Mouse (Mus musculus) large intestine, adult 2 months (tissue): Measurements from ENCODE around the gene Rsg1. TPM values are rescaled to one million over a fixed set of nuclear protein-coding genes. Genes with fewer than 3 reads are reported as not detected.

Source experiments
- DNase-seq: peaks from one replicate; pipeline ENCODE4 v3.0.0-alpha.2; 2012; ENCODE audit warnings: low read depth, low spot score
- WGBS: fragments of 180-500 bp; shearing (Covaris S2); methylation state at CpG from one replicate; pipeline ENCODE4 v1.1.7; 2018; 5-methylcytosine and 5-hydroxymethylcytosine counted together
- polyA plus RNA-seq: library from polyadenylated mRNA; depleted of rRNA; stranded (reverse); fragments of >200 nt; gene quantifications from 2 replicates; pipeline ENCODE4 v1.2.3, GENCODE M21; 2012

The Rsg1 gene
- polyA plus RNA-seq, 1 experiment = 0.55 TPM

DNA sequence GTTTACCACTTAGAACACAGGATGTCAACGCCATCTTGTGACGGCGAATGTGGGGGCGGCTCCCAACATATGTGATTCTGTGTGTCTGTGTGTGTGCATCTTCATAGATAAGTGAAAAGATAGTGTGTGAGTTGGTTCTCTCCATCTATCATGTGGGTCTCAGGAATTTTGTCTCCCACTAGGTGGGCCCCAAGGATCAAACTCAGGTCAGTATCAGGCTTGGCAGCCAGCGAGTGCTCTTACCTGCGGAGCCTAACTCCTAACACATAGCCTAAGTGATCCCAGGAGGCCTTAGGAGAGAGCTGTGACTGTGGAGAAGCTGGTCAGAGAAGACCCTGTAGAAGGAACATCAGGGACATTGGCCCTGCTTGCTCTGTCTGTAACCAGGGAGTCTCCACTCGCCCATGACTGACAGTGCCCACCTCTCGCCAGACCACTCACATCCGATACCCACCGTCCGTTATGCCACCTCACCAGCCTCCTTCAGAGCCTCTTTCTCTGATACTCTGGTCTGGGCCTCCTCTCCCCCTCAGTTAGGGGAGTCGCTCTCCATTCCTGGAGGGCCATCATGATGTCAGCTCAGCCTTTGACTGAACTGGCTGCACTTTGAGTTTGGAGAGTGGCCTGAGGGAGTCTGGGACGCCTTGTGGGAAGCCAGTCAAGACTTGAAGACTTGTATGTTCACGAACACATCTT lies 3.1 kb upstream of the Rsg1 start:
- 69% methylated on average over 14 of the region's 14 CpGs for WGBS
- no peak for DNase-seq

DNA sequence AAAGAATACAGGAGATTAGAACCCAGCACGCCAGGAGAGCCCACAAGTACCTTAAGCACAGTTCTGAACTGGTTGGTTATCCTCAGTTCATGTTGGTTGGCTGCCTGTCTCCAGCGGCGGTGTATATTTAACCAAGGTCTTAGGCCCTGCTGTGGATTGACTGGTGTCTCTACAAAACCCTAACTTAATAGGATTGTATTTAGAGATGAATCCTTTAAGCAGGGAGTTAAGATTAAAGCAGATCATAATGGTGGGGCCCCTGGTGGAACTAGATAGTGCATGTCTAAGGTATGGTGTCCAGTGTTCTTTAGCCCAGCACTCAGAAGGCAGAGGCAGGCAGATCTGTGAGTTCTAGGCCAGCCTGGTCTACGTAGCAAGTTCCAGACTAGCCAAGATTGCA lies 2.1 kb upstream of the Rsg1 start:
- 94% methylated on average over 4 of the region's 4 CpGs for WGBS
- DNase-seq = no peak

DNA sequence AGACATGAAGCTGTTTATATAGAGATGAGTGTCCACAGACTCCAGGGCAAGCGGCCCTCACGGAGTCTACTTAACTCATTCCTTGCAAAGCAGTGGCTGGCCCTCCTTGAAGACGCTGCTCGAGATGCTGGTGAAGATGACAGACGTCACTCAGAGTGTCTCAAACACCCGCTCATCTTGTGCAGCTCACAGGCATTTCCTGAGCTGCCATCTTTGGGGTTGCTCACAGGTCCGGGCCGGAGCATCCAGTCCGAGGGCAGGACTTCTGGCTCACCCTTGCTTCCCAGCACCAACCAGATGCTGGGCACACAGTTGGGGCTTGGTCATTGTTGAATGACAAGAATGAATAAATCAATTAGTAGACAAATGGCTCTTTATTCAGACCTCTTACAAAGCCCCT lies 864 bp upstream of the Rsg1 start:
- no peak for DNase-seq
- 87% methylated on average over 9 of the region's 9 CpGs for WGBS

DNA sequence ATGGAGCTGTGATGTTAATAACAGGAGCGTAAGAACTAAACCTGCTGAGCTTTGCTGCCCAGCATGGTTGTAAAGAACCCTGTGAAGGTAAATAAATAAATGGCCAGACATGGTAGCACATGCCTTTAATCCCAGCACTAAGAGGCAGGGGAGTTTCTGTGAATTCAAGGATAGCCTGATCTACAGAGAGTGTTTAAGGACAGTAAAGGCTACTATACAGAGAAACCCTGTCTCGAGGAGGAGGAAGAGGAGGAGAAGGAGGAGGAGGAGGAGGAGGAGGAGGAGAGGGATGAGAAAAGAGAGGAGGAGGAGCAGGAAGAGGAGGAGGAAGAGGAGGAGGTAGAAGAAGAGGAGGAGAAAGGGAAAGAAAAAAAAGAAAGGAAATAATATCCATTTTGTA lies 414 bp upstream of the Rsg1 start:
- WGBS = 40% methylated on average over 2 of the region's 2 CpGs
- no peak for DNase-seq

DNA sequence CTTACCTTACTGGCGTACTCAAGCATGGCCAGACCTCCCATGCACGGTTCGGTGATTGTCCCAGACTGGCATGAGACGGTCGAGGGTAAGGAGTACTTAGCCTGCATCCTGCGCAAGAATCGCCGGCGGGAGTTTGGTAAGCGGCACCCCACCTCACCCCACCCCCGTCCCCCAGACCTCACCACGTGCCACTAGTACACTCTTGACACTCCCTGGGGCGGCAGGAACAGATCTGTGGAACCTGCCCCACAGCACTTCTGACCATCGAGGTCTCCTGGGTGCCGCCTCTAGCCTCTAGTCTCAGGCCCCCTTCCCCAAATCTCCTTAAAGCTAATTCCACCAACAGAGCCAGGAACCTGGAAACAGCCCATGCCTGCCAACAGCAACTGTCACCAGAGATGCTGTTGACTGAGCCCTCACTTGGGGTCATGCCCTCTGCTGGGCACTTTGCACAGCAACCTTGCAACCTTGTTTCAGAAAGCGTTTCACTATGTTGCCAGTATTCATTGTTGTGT lies 638 bp downstream of the Rsg1 start:
- WGBS = 2% methylated on average over 16 of the region's 16 CpGs
- DNase-seq = no peak

DNA sequence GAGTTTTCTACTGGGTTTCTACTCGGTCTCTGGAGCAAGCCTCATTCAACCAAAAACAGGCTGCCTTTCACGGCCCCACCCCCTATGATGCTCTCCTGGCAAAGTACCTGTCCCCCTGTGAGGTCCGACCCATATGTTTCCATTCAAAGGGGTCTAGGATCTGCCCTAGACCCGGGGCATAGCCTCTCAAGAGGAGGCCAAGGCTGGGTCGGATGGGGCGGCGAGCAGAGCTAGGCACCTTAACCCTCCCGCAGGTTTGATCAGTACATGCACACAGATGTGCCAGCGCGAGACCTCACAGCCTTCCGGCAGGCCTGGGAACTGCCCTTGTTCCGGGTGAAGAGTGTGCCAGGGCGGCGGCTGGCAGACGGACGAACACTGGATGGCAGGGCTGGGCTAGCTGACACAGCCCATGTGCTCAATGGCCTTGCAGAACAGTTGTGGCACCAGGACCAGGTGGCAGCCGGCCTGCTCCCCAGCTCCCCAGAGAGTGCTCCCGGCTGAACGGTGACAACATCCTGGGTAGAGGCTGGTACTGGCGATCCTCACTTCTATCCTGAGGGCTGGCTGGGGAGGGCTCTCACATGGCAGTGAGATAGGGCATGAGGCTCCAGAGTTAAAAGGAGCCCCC lies 5.9 kb downstream of the Rsg1 start:
- WGBS = 81% methylated on average over 20 of the region's 20 CpGs
- DNase-seq = no peak

DNA sequence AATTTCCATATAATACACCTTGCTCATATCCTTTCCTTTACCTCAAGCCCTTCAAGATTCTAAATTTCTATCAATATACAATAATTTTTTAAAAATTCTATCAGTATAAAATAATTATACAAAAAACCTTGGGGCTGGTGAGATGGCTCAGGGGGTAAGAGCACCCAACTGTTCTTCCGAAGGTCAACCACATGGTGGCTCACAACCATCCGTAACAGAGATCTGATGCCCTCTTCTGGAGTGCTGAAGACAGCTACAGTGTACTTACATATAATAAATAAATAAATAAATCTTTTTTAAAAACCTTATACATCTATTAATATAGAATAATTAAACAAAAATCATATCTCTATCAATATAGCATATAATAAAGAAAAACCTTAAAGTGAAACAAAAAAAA lies 8.1 kb downstream of the Rsg1 start:
- WGBS = 78% methylated on average over 2 of the region's 2 CpGs
- no peak for DNase-seq

DNA sequence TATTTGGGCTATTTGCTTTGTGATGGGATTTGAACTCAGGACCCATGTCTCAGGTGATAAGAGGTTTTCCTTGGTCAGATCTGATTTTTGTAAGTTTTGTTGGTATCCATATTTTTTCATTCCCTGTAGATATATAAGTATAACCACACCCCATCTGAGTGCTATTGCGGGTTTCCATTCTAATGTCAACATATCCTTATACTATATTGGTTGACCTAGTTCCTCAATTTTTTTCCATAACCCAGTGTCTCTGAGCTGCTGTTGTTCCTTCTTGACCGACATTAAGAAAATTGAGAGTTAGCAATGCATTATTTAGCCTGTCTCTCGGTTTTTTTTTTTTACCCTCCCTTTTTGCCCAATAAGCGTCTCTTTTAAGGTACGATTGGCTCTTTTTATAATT lies 9.0 kb downstream of the Rsg1 start:
- WGBS = 82% methylated on average over 5 of the region's 5 CpGs
- no peak for DNase-seq

DNA sequence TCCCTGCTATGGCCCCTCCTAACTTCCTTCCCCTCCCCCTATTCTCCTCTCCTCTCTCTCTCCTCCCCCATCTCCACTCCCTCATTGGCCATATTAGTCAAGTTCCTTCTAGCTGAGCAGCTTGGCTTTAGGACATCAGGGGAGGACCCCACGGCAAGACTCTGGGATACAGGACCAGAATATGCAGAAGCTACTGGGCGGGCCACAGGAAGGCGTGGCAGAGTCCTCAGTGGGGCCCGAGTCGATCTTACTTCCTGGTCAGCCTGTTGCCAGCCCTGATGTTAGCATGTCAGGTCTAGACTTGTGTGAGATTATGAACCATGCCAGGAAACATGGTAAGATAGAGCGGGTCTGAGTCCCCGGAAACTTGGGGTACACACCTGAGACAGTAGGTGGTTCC lies 14.9 kb downstream of the Rsg1 start:
- DNase-seq = no peak

DNA sequence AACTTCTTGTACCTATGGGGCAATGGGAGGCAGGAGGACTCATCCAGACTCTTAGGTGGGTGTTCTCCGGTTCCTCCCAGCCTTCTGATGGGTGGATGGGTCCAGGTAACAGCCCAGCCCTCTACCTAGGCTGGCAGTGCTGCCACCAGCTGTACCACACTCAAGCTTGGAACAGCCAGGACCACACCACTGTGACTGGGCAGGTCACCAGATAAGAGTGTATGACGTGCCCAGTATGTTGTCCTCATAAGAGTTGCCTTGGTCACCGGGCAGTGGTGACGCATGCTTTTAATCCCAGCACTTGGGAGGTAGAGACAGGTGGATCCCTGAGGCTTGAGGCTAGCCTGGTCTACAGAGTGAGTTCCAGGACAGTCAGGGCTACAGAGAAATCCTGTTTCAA lies 19.4 kb downstream of the Rsg1 start:
- WGBS = 87% methylated on average over 4 of the region's 4 CpGs
- no peak for DNase-seq

More for the DNA sequence above, 14.9 kb downstream of the Rsg1 start:
- WGBS = 42% methylated on average over 7 of the region's 7 CpGs

DNA sequence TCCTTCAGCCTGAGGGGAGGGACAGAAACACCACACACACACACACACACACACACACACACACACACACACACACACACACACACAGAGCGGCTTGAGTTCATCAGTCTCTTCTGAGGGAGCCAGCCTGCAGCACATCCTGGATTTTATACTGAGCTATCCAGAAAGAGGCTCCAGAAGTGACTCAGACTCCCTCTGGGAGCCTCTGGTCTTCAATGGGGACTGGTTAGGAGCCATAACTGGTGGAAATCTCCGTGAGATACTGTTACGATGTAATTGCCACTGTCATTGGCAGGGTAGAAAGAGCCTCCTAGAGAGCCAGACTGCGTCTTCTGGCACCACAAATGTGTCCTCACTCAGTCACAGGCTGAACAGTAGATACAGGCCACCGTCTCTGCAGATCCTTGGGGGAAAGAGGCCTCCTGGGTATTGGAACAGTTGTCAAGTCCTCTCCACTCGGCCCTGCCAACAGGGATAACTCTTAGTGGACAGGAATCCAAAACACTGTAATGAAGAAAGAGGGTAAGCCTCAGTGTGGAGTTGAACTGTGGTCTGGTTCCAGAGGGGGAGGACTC lies 21.9 kb downstream of the Rsg1 start:
- no peak for DNase-seq
- 79% methylated on average over 6 of the region's 6 CpGs for WGBS

DNA sequence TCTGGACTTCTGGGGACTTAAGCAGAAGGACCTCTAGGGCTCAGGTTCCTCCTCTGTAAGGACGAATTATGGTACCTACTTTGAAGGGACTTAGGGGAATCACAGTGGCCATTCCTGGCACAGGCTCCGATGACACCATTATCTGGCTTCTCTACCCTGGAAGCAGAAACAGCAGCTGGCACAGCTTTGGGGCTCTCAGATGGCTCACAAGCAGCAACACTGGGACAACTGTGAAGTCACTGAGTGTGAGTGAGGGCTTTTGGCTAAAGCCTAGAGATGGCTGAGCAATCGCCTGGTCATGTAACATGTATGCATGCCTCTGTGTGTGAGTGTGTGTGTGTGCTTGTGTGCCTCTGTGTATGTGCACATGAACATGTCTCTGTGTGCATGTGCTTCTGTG lies 23.1 kb downstream of the Rsg1 start:
- WGBS = 79% methylated on average over 3 of the region's 3 CpGs
- no peak for DNase-seq

DNA sequence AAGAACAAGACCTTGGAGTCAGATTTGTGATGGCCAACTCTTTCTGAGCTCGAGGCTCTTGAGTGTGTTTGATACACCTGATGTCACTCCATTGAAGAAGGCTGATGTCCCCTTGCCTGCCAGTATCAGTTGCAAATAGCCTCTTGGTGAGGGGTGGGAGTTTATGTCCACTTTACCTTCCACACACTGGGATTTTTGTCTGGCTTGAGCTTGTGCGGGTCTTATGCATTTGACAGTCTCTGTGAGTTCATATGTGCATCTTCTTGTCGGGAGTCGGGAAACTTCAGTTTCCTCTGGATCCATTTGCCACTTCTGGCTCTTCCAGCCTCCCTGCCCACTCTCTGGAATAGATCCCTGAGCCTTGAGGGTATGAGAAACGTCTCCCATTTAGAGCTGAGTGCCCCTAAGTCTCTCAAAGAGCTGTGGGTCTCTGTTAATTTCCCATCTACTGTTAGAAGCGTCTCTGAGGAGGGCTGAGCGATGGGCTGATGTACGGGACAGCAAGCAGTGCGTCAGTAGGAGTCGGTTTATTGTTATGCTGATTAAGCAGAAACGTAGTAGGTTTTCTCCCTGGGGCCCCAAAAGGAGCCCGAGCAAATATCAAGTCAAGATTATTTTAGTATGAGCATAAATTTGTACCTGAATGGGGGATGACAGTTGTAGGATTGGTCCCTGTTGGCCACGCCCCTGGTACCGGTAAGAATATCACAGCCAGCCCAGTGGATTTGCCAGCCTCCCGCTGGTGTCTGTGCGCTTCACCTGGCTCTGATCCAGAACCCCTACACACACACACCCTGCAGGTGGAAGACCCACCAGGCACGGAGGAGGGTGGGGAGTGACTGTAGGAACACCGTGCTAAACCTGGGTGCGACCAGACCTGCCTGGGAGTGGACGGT lies 25.0 kb downstream of the Rsg1 start:
- WGBS = 12% methylated on average over 20 of the region's 20 CpGs
- no peak for DNase-seq

DNA sequence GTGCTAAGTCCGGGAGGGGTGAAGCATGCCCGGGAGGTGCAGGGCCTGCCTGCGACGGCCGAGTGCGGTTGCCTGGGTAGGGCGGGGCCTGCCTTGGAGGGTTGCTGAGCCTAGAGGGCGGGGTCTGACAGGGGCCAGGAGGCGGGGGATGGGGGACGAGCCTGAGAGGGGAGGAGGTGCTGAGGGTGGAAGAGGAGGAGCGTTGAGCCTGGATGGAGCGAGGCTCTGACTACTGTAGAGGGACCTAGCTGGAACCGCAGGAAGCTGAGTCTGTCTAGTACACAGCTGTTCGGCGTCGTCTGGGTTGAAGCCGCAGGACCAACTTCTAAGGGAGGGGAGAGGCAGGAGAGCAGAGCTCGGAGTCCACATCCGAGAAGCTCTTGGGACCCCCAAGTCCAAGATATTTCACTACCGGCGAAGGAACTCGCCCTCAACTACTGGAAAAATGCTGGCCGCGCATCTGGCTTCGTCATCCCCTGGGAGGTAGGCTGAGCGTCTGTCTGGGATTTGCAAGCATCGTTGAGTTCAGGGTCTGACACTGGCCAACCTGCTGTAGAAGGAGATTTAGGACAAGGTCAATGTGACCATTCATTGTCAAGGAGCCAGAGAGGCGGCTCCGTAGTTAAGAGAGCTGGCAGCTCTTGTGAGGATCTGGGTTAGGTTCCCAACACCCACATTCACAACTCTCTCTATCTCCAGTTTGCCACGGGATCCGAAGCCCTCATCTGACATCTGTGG lies 25.8 kb downstream of the Rsg1 start, which contains the start of gene Arhgef19:
Gene Arhgef19 (plus strand): TSS at position 112 of the 738 bp plus-strand sequence.
- under 1% methylated on average over 31 of the region's 31 CpGs for WGBS
- peak; percentile 80 for DNase-seq

DNA sequence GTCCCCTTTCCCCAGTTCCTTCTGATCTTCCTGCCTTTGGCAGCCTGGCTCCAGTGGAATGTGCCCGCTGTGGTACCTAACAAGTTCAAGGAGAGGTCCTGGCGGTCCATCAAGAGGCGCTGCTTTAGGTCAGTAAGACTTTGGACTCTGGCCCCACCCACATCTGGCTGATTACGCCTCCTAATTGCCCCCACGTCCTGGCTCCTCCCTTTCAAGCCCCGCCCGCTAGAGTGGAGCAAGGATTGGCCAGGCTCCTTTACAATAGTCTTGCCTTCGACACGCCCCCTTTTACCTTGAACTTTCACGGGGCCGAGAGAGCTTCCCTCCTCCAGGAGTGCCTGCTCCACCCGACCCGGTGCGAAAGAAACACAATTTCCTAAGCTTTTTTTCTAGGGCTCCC lies 26.9 kb downstream of the Rsg1 start:
- WGBS = 8% methylated on average over 14 of the region's 14 CpGs
- DNase-seq = peak; percentile 98

DNA sequence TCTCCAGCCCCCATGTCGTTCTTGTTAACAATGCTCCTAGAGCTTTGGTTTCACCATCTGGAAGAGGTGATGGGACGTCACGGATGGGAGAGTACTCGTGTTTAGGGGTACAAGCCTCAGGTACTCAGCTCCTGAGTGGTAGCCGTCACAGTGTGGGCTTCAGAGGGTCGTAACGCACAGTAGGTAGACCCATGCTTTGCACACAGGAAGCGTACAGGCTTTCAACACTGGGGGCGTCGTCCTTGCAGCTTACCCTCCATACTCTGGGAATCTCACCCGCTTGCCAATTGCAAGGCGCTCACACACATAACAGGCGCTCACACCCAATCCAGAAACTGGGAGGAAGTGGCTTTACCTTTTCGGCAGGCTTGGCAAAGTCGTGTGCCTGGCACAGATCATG lies 28.1 kb downstream of the Rsg1 start:
- DNase-seq = no peak
- 32% methylated on average over 15 of the region's 15 CpGs for WGBS

DNA sequence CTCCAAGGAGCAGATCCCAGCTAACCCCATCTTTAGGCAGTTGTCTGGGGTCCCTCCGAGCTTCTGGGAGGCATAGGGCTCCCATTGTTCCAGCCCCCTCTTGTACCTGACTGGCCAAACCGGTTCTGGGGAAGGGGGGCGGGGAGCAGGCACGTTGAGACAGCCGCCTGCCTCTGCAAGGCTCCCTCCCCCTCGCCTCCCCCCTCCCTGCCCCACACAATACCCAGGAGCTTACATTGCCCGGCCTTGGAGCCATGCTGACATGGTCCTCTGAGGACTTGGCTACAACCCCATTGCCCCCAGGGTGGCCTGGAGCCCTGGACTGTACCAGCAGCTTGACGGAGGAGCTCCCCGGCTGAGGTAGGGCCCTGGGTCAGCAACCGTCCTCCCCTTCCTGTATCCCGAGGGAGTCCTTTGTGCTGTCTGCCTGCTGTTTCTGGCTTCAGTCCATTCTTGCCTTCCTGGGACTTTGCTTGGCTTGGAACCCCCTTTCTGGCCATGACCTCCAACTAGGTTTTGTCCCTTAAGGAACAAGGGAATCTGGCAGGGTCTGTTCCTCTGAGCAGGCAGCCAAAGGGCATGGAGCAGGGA lies 29.0 kb downstream of the Rsg1 start:
- DNase-seq = no peak

DNA sequence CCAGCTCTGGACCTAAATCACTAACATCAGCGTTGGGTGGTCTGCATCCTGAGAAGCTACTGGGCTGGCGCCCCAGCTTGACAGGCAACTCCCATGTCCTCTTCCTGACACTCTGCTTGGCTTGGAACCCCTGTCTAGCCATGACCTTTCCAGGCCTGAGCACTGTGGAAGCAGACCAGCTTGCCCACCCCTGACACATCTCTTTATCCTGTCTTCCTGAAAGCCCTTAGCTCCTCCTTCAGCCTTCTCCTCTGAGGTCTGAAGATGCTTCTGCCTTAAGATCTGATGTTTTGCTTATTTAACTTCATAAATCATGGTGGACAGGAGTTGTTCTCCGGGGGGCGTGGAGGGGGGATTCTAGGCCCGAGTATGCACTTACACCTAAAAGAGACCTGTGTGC lies 29.9 kb downstream of the Rsg1 start:
- 54% methylated on average over 5 of the region's 5 CpGs for WGBS
- no peak for DNase-seq

More for the DNA sequence above, 29.0 kb downstream of the Rsg1 start:
- 5% methylated on average over 11 of the region's 11 CpGs for WGBS

DNA sequence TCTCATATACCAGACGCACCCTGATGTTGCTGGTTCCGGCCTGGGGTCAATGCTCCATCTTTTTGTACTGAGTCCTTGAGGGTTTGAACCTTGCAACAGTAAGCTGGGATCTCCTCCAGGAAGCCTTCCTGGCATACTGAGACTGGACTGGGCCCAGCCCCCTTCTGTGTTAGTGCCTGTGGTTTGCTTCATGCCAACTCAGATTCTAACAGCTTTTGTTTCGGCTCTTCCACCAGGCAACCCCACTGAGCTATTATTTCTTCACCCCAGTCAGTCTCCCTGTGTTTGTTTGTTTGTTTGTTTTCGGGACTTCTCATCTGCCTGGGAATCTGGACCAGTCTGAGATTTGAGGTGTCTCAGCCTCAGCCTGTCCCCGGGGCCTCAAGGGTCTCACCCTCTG lies 30.6 kb downstream of the Rsg1 start:
- DNase-seq = no peak
- 57% methylated on average over 5 of the region's 5 CpGs for WGBS
